Mouse (Mus musculus): ENCODE data around the gene Igflr1.

GRCm38 (mm10) chr7:30579950-30580349, 14.7 kb downstream of the Igflr1 start:
- TF ChIP-seq CTCF (IDR thresholded peaks at IDR 0.05; ENCODE audit: extremely low read depth, insufficient read depth, low read length) (no peak), POLR2A (IDR thresholded peaks at IDR 0.05; ENCODE audit: extremely low read depth, insufficient read depth, low read length) (no peak)
